Mouse (Mus musculus): ENCODE data around the gene Ppm1e. TPM values are rescaled to one million over a fixed set of nuclear protein-coding genes. Genes with fewer than 3 reads are reported as not detected.

Gene Ppm1e
- total RNA-seq, 4 experiments from 2014 or later, result 0.10 to 0.41 (median 0.31) TPM

- DNase-seq (ENCODE audit: low spot score in 2 of 2), result no peak
Observed at GRCm38 (mm10) chr11:87253294-87253693, 105.5 kb downstream of the Ppm1e start.

DNA sequence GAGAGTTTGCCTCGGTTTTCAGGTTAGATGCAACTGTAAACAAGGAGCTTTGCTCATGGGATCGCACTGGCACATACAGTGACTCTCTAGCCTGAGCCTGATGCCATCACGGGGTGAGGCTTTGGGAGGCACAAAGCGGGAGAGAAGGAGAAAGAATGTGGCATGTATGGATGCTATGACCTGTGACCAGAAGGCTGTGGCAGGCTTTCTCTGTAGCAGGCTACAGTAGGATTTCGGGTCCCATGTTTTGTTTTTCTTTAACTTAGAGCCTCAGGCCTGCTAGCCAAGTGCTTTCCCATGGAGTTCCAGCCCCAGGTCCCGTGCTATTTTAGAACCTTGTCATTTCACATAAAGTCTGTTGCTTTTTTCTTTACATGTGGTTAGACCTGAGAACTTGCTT is 108.7 kb downstream of the Ppm1e start:
- DNase-seq (ENCODE audit: low spot score in 2 of 2), result no peak

DNA sequence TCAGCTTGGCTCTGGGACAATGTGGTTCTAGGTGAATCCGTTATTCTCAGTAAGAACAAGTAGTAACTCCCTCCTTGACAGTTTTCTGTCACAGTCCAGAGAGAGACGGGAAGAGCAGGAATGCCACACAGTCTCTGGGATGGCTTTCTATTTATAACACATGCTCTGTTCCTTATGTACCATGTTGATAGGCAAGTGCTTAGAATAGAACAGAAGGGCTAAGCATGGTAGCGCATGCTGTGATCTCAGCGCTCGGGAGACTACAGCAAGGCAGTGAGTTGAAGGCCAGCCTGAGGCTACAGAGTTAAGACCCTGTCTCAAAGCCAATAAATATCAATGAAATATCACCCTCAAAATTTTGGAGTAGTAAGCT is 111.3 kb downstream of the Ppm1e start:
- DNase-seq (ENCODE audit: low spot score in 2 of 2), result no peak

- no peak for DNase-seq (ENCODE audit: low spot score in 2 of 2)
Observed at GRCm38 (mm10) chr11:87246724-87247493, 111.9 kb downstream of the Ppm1e start.

DNA sequence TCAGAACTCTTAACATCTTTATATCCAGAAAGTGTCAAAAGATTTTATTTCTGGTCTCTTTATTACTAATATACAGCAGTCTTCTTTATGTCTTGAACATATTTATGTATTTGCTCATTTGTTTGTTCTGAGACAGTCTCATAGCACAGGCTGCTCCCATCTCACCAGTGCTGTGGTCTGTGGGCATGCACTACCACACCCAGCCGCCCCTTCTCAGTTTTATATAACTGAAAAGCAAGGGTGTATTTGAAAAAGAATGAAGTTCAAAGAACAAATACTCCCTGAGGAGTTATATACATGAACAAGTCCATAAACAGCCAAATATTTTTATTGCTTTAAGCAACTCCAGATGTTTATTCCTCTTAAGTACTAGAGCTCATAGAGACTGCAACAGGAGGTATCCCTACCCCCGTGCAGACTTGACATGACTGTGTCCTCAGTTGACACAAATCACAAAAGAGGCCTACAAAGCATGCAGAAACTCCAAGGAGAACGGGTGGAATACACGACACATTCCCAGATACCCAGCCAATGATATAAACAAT is 112.6 kb downstream of the Ppm1e start:
- DNase-seq (ENCODE audit: low spot score in 2 of 2), result no peak

- DNase-seq (ENCODE audit: low spot score in 2 of 2), result no peak
Observed at GRCm38 (mm10) chr11:87245171-87245840, 113.5 kb downstream of the Ppm1e start.

- no peak for DNase-seq (ENCODE audit: low spot score in 2 of 2)
Observed at GRCm38 (mm10) chr11:87241256-87241655, 117.6 kb downstream of the Ppm1e start.

- DNase-seq (ENCODE audit: low spot score in 2 of 2), result no peak
Observed at GRCm38 (mm10) chr11:87240833-87241215, 118.0 kb downstream of the Ppm1e start.

- no peak for DNase-seq (ENCODE audit: low spot score in 2 of 2)
Observed at GRCm38 (mm10) chr11:87240141-87240832, 118.5 kb downstream of the Ppm1e start.

DNA sequence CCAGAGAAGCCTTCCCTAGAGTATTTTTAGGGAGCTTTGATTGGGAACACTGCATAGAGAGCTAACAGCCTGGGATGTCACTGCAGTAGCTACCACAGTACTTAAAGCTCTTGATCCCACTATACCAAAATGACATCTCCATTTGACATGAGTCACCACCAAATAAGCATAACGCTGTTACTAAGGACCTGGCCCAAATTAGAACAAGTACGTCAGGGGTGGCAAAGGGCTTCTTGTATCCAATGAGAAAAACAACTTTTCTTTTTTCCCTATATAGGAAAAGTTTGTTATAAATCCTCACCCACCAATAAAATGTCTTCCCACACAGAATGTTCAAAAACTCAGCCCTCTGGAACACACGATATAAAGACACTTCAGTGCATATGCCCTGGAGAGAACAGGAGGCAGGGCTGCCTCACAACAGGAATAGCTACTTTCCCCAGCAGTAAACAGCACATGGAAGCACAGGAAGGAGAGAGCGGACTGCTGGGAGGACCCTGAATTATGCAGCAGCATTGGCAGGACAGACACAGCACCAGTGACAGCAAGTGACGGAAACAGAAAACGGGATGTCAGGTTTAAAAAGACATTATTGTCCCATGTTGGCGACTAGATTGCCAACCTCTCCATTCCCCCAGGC is 119.8 kb downstream of the Ppm1e start:
- no peak for DNase-seq (ENCODE audit: low spot score in 2 of 2)

DNA sequence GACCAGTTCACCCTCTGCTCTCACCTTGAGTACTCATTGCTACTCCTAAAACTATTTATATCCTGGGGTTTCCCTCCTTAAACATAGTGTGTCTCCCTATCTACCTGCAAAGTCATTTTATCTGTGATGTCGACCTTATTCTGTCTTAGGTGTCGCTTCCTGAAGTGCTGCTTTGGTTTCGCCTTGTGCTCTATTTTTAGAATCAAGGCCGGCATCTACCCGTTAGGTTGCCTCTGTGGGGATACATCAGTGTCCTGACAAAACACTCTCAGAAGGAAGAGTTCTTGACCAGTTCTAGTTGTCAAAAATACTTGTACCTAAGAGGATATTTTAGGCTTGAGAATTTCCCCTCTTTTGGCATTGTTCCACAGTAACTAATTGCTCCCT is 123.3 kb downstream of the Ppm1e start:
- DNase-seq (ENCODE audit: low spot score in 2 of 2), result no peak

- DNase-seq (ENCODE audit: low spot score in 2 of 2), result no peak
Observed at GRCm38 (mm10) chr11:87234743-87235485, 123.9 kb downstream of the Ppm1e start.

DNA sequence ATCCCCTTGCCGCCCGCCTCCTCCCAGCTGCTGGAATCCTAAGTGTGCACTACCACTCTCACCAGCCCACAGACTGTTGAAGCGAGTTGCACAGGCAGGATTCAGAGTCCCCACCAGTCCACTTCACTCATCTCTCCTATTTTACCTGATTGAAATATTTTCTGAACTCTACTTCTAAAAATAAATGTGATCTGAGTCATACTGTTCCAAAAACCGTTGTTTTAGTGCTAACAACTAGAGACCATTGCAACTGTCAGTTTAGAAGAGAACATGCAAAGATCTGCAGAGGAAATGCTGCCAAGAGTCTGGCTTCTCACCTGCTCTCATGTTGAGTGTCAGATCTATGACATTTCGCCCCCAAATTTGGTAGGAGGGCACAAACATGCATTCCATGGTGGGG is 125.4 kb downstream of the Ppm1e start:
- no peak for DNase-seq (ENCODE audit: low spot score in 2 of 2)

GRCm38 (mm10) chr11:87227056-87227455 is 131.8 kb downstream of the Ppm1e start:
- DNase-seq (ENCODE audit: low spot score in 2 of 2), result no peak

- DNase-seq (ENCODE audit: low spot score in 2 of 2), result no peak
Observed at GRCm38 (mm10) chr11:87222686-87223085, 136.1 kb downstream of the Ppm1e start.

- DNase-seq (ENCODE audit: low spot score in 2 of 2), result no peak
Observed at GRCm38 (mm10) chr11:87212313-87212712, 146.5 kb downstream of the Ppm1e start.

Other genes starting within 250 kb of the Ppm1e start
- 1 to 10 TPM; 3.1 to 7.4 (median 4.3) TPM for gene Ska2, start 249.8 kb downstream of the Ppm1e start, total RNA-seq (2022)
- gene Trim37, start 231.9 kb downstream of the Ppm1e start, total RNA-seq (2022), result 1 to 10 TPM; 3.5 to 5.7 (median 4.2) TPM
- under 1 TPM; 0.11 to 0.31 (median 0.24) TPM for gene Rad51c, start 45.9 kb upstream of the Ppm1e start, total RNA-seq (2022)
- not detected for gene Tex14, start 46.0 kb upstream of the Ppm1e start, total RNA-seq (2022)
- gene Gm11492, start 207.6 kb upstream of the Ppm1e start, total RNA-seq (2022), result not detected
- gene Sept4, start 209.9 kb upstream of the Ppm1e start, total RNA-seq (2022), result 10 to 100 TPM in 1 of 4 experiments, 1 to 10 TPM in 3; 4.2 to 13.6 (median 8.2) TPM
- 10 to 100 TPM in 3 of 4 experiments, 1 to 10 TPM in 1; 9.8 to 12.6 (median 11.4) TPM for gene Mtmr4, start 233.1 kb upstream of the Ppm1e start, total RNA-seq (2022)